Mouse (Mus musculus): ENCODE data around the gene Rps23. TPM values are rescaled to one million over a fixed set of nuclear protein-coding genes. Genes with fewer than 3 reads are reported as not detected.
"Not testable (repeated sequence)": the region's sequence is repeated elsewhere in the genome, so short reads cannot be mapped to it uniquely, and the experiment has no call there.

Rps23 gene
- total RNA-seq (2021): 100 to 1,000 TPM; 466 to 502 TPM
- long read RNA-seq, experiment 1, transcript Rps23-201 (4 exons, 937 nt): major isoform, 94 of 100 reads
- long read RNA-seq, experiment 1, partial matches to known transcripts: 4 of 100 reads
- long read RNA-seq, experiment 1, other reads (novel, unspliced or antisense): 1 of 100 reads
- long read RNA-seq, experiment 2, transcript Rps23-201 (4 exons, 937 nt): major isoform, 121 of 123 reads
- long read RNA-seq, experiment 2, partial matches to known transcripts: 1 of 123 reads
- long read RNA-seq, experiment 2, other reads (novel, unspliced or antisense): 0 of 123 reads

GRCm38 (mm10) chr13:90922751-90923612 is at the start of gene Rps23:
Gene Rps23 (plus strand): TSS chr13:90922958.
- peak; percentile 76 to 89 for DNase-seq (ENCODE audit: low spot score in 2 of 2)

GRCm38 (mm10) chr13:90881727-90882429 is 40.9 kb upstream of the Rps23 start:
- no peak for DNase-seq (ENCODE audit: low spot score in 2 of 2)

GRCm38 (mm10) chr13:90885856-90886532 is 36.8 kb upstream of the Rps23 start:
- DNase-seq (ENCODE audit: low spot score in 2 of 2): no peak

DNA sequence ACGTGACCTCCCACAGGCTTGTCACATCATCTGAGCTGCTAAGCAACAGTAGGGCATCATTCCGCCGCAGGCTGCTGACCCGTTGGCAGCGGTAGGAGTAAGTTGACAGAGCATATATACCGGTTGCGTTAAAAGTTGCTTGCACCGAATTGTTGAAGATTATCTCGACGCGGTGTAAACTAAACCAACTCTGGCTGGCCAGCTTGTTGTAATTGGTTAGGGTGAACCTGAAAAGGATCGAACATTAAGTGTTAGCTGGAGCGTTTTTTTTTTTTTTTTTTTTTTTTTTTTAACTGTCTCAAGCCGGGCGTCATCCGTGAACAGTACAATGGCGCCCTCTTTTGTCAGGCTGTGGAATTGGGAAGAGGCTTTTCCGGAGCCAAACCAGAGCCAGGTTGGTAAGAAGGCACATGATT is 36.2 kb upstream of the Rps23 start:
- peak; percentile 38 to 61 for DNase-seq (ENCODE audit: low spot score in 2 of 2)

DNA sequence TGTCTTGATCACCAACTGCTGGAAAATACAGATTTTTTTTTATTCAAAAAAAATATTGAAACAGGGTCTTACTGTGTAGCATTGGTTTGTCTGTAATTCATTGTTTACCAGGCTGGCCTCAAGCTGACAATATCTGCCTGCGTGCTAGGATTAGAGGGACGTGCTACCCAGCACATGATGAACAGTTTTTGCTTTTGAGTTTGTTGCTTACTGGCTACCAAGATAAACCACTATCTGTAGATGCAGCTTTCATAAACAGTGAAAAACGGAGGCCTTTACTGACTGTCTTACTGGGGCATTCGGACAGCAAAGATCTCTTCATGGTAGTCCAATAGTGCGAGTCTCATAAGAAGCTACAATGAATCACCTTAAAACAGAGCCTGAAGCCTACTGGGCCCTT is 32.6 kb upstream of the Rps23 start:
- no peak for DNase-seq (ENCODE audit: low spot score in 2 of 2)

DNA sequence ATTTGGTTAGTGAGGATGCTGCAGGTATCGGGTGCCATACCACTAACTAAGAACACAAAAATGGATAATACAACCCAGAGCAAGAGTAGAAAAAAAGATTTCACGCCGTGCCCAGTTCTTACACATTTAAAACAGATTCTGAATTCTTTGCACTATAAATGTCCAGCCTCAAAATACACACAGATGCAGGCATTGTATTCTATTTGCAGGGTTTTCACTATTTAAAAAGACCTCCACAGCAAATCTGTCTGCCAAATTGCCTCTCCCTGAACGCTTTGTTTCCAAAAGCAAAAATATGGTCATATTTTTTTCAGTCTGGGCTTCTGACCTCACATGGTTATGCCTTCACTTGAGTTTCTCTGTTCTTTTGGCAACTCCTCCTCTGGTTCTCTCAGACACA is 27.9 kb upstream of the Rps23 start:
- peak in 1 of 2 experiments; percentile 1 for DNase-seq (ENCODE audit: low spot score in 2 of 2)

- DNase-seq (ENCODE audit: low spot score in 2 of 2): peak in 1 of 2 experiments; percentile 47
Observed at GRCm38 (mm10) chr13:90896098-90896497, 26.7 kb upstream of the Rps23 start.

DNA sequence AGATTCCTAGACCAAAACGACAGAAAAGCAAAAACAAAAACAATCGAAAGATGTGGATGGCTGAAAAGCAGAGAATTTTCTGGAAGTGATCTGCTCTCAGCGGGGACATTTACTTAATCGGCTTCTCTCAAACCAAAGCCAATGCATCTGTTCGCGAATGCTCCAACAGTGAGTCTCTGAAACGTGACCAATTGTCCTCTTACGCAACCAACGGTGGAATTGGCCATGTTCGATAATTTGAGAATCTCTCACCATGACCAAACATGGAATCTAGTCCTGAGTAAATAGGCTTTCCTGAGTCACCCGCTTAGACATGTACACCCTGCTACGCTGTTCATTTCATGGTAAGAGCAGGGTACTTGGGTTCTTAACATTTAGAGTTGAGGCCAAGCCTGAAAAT is 25.9 kb upstream of the Rps23 start:
- no peak for DNase-seq (ENCODE audit: low spot score in 2 of 2)

- DNase-seq (ENCODE audit: low spot score in 2 of 2): no peak
Observed at GRCm38 (mm10) chr13:90905176-90905575, 17.6 kb upstream of the Rps23 start, which contains the start of gene Atp6ap1l. Gene Atp6ap1l (minus strand): TSS chr13:90905355.

DNA sequence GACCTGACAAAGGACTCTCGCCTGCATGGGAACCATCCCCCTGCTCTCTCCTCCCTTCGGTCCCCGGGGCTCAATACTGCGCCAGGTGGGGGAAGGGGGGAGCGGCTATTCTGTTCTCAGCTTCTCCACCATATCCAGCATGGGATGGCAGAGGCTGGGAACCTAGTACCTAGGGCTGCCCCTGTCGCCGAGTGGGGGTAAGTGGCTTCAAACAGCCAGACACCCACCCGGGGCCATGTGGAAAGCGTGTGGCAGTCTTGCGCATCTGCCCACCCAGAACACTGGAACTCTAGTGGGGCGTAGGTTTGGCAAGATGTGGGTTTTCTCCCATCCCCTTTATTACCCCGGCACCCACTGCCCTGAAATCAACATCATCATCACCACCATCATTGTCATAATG is 15.4 kb upstream of the Rps23 start:
- DNase-seq (ENCODE audit: low spot score in 2 of 2): no peak

DNA sequence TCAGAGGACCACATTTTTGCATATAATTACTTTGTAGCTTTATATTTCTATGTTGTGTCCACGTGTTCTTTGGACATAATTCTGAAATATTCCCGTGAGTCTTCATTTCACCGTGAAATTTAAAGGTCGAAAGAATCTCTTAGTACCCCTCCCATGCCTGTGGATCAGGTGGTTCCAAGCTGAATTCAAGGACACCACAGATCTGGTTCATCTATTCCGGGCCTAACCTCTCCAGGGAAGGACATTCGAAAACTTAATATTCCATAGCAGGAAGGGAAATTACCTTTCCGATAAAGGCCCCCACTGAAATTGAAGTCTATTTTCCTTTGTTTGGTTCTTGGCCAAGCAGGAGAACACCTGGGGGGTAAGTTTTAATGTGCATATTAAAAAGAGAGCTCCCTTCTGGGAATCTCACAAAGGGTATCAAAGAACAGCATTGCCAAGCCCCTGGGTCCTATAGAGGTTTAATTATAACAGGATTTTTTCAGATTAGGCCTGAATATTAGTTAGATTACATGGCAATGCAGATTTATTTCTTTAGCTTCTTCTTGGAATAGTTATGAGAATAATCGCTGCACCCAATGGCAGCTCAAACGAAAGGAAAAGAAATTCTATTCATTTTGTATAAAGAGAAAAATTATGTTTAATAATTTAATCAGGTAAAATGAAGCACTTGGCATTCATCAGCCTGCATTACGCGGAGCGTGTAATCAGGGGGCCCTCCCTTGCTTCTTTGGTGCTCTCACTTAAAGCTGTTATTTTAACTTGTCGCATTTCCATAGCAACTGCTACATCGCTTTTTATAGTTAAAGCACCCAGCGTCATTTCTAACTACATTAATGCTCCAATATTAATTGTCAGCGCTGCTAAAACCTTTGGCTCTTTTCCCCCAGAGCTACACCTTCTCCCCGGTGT is 9.7 kb upstream of the Rps23 start:
- DNase-seq (ENCODE audit: low spot score in 2 of 2): no peak

DNA sequence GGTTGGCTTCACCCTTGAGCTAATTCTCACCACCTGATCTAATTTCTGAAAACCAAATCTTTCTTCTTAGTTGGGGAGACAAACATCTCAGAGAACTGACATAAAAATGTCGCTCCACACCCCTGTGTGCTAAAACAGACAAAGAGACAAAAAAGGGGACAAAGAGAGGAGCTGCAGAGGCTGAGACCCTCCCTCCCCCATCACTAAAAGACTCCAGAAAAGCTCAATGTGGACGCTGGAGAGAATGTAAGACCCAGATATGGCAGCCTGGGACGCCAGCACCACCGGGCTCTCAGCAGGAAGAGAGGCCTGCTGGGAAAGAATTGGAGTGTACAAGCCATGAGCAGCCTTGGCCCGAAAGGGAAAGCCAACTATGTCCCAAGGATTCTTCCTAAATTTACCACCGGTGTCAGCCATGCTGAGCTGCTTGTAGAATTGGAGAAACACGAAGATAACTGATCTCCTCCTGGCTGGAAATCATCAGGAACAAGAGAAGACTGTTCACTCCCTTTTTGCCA is 9.0 kb upstream of the Rps23 start:
- no peak for DNase-seq (ENCODE audit: low spot score in 2 of 2)

- no peak for DNase-seq (ENCODE audit: low spot score in 2 of 2)
Observed at GRCm38 (mm10) chr13:90914721-90915120, 8.0 kb upstream of the Rps23 start.

- not testable (repeated sequence) for DNase-seq (ENCODE audit: low spot score in 2 of 2)
Observed at GRCm38 (mm10) chr13:90923617-90924016, 859 bp downstream of the Rps23 start.

GRCm38 (mm10) chr13:90924072-90924471 is 1.3 kb downstream of the Rps23 start:
- DNase-seq (ENCODE audit: low spot score in 2 of 2): no peak

DNA sequence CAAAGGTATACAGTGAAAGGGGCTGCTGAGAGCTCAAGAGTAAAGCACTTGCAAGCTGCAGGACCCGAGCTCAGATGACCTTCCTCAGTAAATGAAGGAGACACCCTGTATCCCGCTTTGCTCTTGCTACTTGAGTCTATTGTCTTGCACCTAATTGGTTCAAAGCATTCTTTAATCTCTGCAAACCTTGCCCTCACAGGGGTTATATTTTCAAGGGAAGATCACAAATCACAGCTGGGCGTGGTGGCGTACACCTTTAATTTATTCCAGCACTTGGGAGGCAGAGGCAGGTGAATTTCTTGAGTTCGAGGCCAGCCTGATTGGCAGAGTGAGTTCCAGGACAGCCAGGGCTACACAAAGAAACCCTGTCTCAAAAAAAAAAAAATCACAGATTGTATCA is 2.4 kb downstream of the Rps23 start:
- no peak for DNase-seq (ENCODE audit: low spot score in 2 of 2)

- DNase-seq (ENCODE audit: low spot score in 2 of 2): no peak
Observed at GRCm38 (mm10) chr13:90926125-90926765, 3.5 kb downstream of the Rps23 start.

- DNase-seq (ENCODE audit: low spot score in 2 of 2): no peak
Observed at GRCm38 (mm10) chr13:90926938-90927633, 4.3 kb downstream of the Rps23 start.

- not testable (repeated sequence) for DNase-seq (ENCODE audit: low spot score in 2 of 2)
Observed at GRCm38 (mm10) chr13:90928266-90928665, 5.5 kb downstream of the Rps23 start.

Data from gastrocnemius, postnatal 4 days (tissue).